Mouse (Mus musculus) stomach, embryonic 16.5 days (tissue): ENCODE measurements at regions not wholly inside any gene's neighbourhood (a gene's known extent, or its start where the extent isn't known, plus 50 kb on each side); places are given as distances from the start of the nearest gene placed in this dataset.

ENCODE experiments used
- ATAC-seq: fragments of 200-750 bp; cut with Nextera tagmentation; 2 replicates; pipeline ENCODE4 v1.8.0; 2017; ENCODE audit warnings: moderate number of reproducible peaks, moderate TSS enrichment; ENCODE audit not compliant: insufficient read depth, low FRiP score
- H3K27ac ChIP-seq: fragments of 300-500 bp; sonication (generic); 2 replicates; pipeline ENCODE4 v1.5.1; 2014; ENCODE audit warnings: low read length
- H3K27me3 ChIP-seq: fragments of 300-500 bp; sonication (generic); 2 replicates; pipeline ENCODE4 v1.6.1; 2014; ENCODE audit warnings: low read length, control low read depth, mixed read lengths; ENCODE audit not compliant: control insufficient read depth, insufficient read depth
- H3K36me3 ChIP-seq: fragments of 300-500 bp; sonication (generic); 2 replicates; pipeline ENCODE4 v1.6.1; 2014; ENCODE audit warnings: low read length; ENCODE audit not compliant: control insufficient read depth, insufficient read depth
- H3K4me1 ChIP-seq: fragments of 300-500 bp; sonication (generic); 2 replicates; pipeline ENCODE4 v1.6.1; 2014; ENCODE audit warnings: low read length, control low read depth, mixed read lengths; ENCODE audit not compliant: control insufficient read depth, insufficient read depth
- H3K4me2 ChIP-seq: fragments of 300-500 bp; sonication (generic); 2 replicates; pipeline ENCODE4 v1.6.1; 2014; ENCODE audit warnings: low read depth, low read length, mixed read lengths
- H3K4me3 ChIP-seq: fragments of 300-500 bp; sonication (generic); replicated peaks from 2 replicates; pipeline ENCODE4 v1.5.1; 2014; ENCODE audit warnings: mild to moderate bottlenecking, low read length
- H3K9ac ChIP-seq: fragments of 300-500 bp; sonication (generic); 2 replicates; pipeline ENCODE4 v1.6.1; 2014; ENCODE audit warnings: low read length
- H3K9me3 ChIP-seq: fragments of 300-500 bp; sonication (generic); replicated peaks from 2 replicates; pipeline ENCODE4 v1.6.1; 2016; ENCODE audit warnings: low read length, control low read depth; ENCODE audit not compliant: control insufficient read depth
- WGBS: fragments of 180-500 bp; shearing (Covaris S2); extraction: QIAGEN DNeasy Blood & Tissue Kit; methylation state at CpG from one replicate; pipeline ENCODE4 v1.1.7; 2014; 5-methylcytosine and 5-hydroxymethylcytosine counted together

DNA sequence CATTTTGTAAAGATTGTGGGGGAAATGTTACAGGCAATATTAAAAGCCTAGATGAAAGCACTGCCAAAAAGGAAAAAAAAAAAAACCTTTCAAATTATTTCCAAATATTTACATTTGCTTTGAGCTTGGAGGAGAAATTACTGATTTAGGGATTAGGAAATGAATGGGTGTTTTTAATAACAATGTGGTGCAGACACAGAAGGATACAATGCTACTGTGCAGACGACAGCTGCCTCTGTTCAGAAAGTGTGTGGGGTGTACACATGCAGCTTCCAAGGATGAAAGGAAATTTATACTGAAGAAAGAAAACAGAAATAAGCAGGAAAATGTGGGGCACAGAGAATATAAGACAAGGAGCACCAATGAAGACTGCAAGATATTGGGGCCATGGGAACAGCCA lies 3070.3 kb upstream of the Gm6569 start:
- ATAC-seq = no peak
- Histone ChIP-seq H3K27ac (no peak overlapping the region), H3K4me3 (no peak overlapping the region), H3K4me2 (no peak overlapping the region), H3K27me3 (no peaks in the 10 kb centered on the region), H3K9me3 (no peaks in the 10 kb centered on the region), H3K36me3 (no peaks in the 10 kb centered on the region), H3K4me1 (no peaks in the 10 kb centered on the region), H3K9ac (no peak overlapping the region)
- WGBS = 3% methylated on average over 1 of the region's 1 CpGs

GRCm38 (mm10) chr15:70764513-70764912 lies 3069.8 kb upstream of the Gm6569 start:
- H3K9ac ChIP-seq = no peak overlapping the region
- H3K27me3 ChIP-seq = no peaks in the 10 kb centered on the region
- H3K4me3 ChIP-seq = no peak overlapping the region
- no peak overlapping the region for H3K4me2 ChIP-seq
- no peaks in the 10 kb centered on the region for H3K9me3 ChIP-seq
- H3K36me3 ChIP-seq = no peaks in the 10 kb centered on the region
- no peaks in the 10 kb centered on the region for H3K4me1 ChIP-seq
- WGBS = 39% methylated on average over 1 of the region's 1 CpGs
- H3K27ac ChIP-seq = no peak overlapping the region
- ATAC-seq = no peak; the same call in 1 of the 2 replicates

GRCm38 (mm10) chr15:70765471-70765870 lies 3068.9 kb upstream of the Gm6569 start:
- Histone ChIP-seq H3K9me3 (no peaks in the 10 kb centered on the region), H3K27ac (no peak overlapping the region), H3K9ac (no peak overlapping the region), H3K4me2 (no peak overlapping the region), H3K4me3 (no peak overlapping the region), H3K36me3 (no peaks in the 10 kb centered on the region), H3K4me1 (no peaks in the 10 kb centered on the region), H3K27me3 (no peaks in the 10 kb centered on the region)
- ATAC-seq = no peak
